Mouse (Mus musculus) liver, embryonic 14.5 days (tissue): Measurements from ENCODE around the gene Cdh23.

Experiments
- CTCF ChIP-seq: IDR thresholded peaks from 2 replicates; pipeline ENCODE4 v1.5.1; 2016; ENCODE audit warnings: antibody characterized with exemption, low read depth, control low read depth
- EP300 ChIP-seq: IDR thresholded peaks from 2 replicates; pipeline ENCODE4 v1.6.1; 2016; ENCODE audit warnings: antibody characterized with exemption, low read depth

DNA sequence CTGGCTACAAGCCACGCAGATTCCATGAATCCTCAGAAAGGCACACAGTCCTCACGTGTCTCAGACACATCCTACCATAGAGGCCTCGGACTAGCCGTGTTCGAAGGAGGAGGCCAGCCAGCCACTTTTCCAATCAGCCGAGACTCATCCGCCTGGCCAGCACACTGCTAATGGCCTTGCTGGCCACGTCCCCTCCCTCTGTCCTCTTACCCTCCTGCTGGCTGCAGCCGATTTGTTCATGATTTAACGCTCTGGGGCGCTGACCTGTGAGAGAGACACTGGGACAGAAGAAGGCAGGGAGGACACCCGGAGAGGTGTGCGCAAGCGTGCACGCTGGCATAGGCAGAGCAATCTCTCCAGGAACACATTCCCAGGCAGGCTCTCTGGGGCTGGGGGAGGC, 115.6 kb downstream of the Cdh23 start:
- no peak for TF ChIP-seq CTCF
- no peak for TF ChIP-seq EP300
